Mouse (Mus musculus) forebrain, embryonic 16.5 days (tissue): ENCODE measurements around the gene Btbd35f20. TPM values are rescaled to one million over a fixed set of nuclear protein-coding genes. Genes with fewer than 3 reads are reported as not detected.
"Not testable (repeated sequence)": the region's sequence is repeated elsewhere in the genome, so short reads cannot be mapped to it uniquely, and the experiment has no call there.

ENCODE experiments used
- ATAC-seq: fragments of 200-750 bp; cut with Nextera tagmentation; 2 replicates; pipeline ENCODE4 v1.8.0; 2017; ENCODE audit warnings: mild to moderate bottlenecking, moderate library complexity
- H3K27ac ChIP-seq: fragments of 300-500 bp; sonication (generic); 2 replicates; pipeline ENCODE4 v1.5.1; 2014; ENCODE audit warnings: low read length, control low read depth
- H3K27me3 ChIP-seq: fragments of 300-500 bp; sonication (generic); replicated peaks from 2 replicates; pipeline ENCODE4 v1.6.1; 2014; ENCODE audit warnings: low read length; ENCODE audit not compliant: control insufficient read depth, insufficient read depth
- H3K36me3 ChIP-seq: fragments of 300-500 bp; sonication (generic); 2 replicates; pipeline ENCODE4 v1.6.1; 2014; ENCODE audit not compliant: control insufficient read depth, insufficient read depth
- H3K4me1 ChIP-seq: fragments of 300-500 bp; sonication (generic); replicated peaks from 2 replicates; pipeline ENCODE4 v1.6.1; 2014; ENCODE audit warnings: low read length; ENCODE audit not compliant: control insufficient read depth, insufficient read depth
- H3K4me2 ChIP-seq: fragments of 300-500 bp; sonication (generic); 2 replicates; pipeline ENCODE4 v1.6.1; 2014; ENCODE audit warnings: mild to moderate bottlenecking, low read length, control low read depth
- H3K4me3 ChIP-seq: fragments of 300-500 bp; sonication (generic); replicated peaks from 2 replicates; pipeline ENCODE4 v1.5.1; 2014; ENCODE audit warnings: mild to moderate bottlenecking, low read length, control low read depth
- H3K9ac ChIP-seq: fragments of 300-500 bp; sonication (generic); replicated peaks from 2 replicates; pipeline ENCODE4 v1.6.1; 2014; ENCODE audit warnings: low read depth, low read length, control low read depth
- H3K9me3 ChIP-seq: fragments of 300-500 bp; sonication (generic); 2 replicates; pipeline ENCODE4 v1.6.1; 2016; ENCODE audit warnings: low read length; ENCODE audit not compliant: control insufficient read depth
- WGBS: fragments of 180-500 bp; shearing (Covaris S2); extraction: QIAGEN DNeasy Blood & Tissue Kit; methylation state at CpG from one replicate; pipeline ENCODE4 v1.1.7; 2014; 5-methylcytosine and 5-hydroxymethylcytosine counted together
- polyA plus RNA-seq: library from polyadenylated mRNA; unstranded; fragments of >200 nt; fragmentation: Nextera tagmentation; extraction: Ambion mirVana; gene quantifications from 2 replicates; pipeline ENCODE4 v1.2.1, GENCODE M21; 2015

Gene Btbd35f20
- not detected in 2 replicates for polyA plus RNA-seq

- ATAC-seq, H3K36me3 ChIP-seq, H3K27me3 ChIP-seq, H3K27ac ChIP-seq, H3K4me1 ChIP-seq, H3K4me3 ChIP-seq, H3K4me2 ChIP-seq, H3K9ac ChIP-seq, H3K9me3 ChIP-seq: not testable (repeated sequence)
- no CpG with 5 or more reads among the region's 4 CpGs for WGBS
These were observed at the start of gene Btbd35f20 for GRCm38 (mm10) chrX:4291145-4291544. Gene Btbd35f20, minus strand, starts transcription at chrX:4291245.

Other genes with a start within 250 kb of the Btbd35f20 start
- not detected in 2 replicates for gene Btbd35f28, start 94.7 kb downstream of the Btbd35f20 start, polyA plus RNA-seq
- not detected in 2 replicates for gene Btbd35f17, start 79.4 kb upstream of the Btbd35f20 start, polyA plus RNA-seq